Mouse (Mus musculus): Measurements from ENCODE around the gene Ccl9. TPM values are rescaled to one million over a fixed set of nuclear protein-coding genes. Genes with fewer than 3 reads are reported as not detected.

The Ccl9 gene
- 1.1 and 1.3 TPM in 2 replicates for polyA plus RNA-seq (2014; fragmentation: Nextera tagmentation; extraction: Ambion mirVana)

DNA sequence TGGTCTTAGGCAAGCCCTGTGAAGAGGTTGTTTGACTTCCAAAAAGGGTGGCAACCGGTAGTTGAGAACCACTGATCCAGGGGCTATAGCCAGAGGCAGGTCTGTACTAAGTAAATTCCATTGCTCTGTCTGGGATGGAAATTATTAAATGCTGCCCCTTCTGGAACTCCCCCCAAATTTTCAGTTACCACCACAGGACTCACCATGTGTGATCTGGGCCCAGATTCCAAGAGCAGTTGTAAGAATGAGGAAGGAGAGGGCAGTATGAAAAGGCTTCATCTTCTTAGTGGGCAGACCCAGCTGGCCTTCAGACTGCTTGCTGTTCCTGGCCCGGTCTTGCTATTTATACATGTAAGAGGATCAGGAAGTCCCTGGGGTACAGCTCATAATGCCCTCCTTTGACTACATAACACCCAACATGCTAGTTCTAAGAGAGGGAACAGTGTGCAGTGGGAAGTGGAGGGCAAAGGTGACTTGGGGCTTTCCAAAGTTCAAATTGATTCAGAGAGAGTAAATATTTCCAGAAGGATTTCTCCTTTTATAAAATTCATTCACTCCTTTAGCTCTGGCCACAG lies at the start of gene Ccl9:
Gene Ccl9, minus strand, starts transcription at position 451 of the 575 bp plus-strand sequence.
- H3K36me3 ChIP-seq (ENCODE audit: control insufficient read depth, insufficient read depth, low read length) = no peaks in the 10 kb centered on the region
- no peak within 1 kb of the TSS for H3K4me3 ChIP-seq (ENCODE audit: low read depth, low read length)
- ATAC-seq (replicated peaks; ENCODE audit: low FRiP score) (no peak), DNase-seq (ENCODE audit: low spot score) (no peak)
- H3K9ac ChIP-seq (ENCODE audit: low read length) = no peak within 1 kb of the TSS
- H3K4me2 ChIP-seq (ENCODE audit: low read depth, low read length, severe bottlenecking) = no peak within 1 kb of the TSS
- H3K27me3 ChIP-seq (ENCODE audit: control insufficient read depth, insufficient read depth, low read length) = no peaks in the 10 kb centered on the region
- H3K27ac ChIP-seq (ENCODE audit: low read depth, low read length) = no peak within 1 kb of the TSS
- no peaks in the 10 kb centered on the region for H3K9me3 ChIP-seq (ENCODE audit: control insufficient read depth, low read length)
- no peaks in the 10 kb centered on the region for H3K4me1 ChIP-seq (replicated peaks; ENCODE audit: control insufficient read depth, insufficient read depth, low read length)
- WGBS = 49% methylated on average over 2 of the region's 2 CpGs

DNA sequence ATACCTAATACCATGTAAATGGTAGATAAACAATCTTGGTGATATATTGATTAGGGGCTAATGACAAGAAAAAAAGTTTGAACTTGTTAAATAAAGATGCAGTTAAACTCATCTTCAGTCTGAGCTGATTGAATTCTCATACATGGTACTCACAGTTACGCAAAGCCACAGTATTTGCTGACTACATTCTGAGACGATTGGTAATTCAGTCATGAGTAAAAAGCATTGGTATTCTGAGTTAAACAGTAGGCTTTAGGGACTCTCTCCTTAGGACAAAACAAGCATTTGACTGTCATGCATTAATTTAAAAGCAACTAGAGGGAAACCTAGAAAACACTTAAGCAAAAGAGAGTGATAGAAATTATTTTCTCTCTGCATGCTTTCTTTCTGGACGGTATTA lies 45.1 kb upstream of the Ccl9 start:
- Histone ChIP-seq H3K9me3 (ENCODE audit: control insufficient read depth, low read length) (no peaks in the 10 kb centered on the region), H3K4me3 (ENCODE audit: low read depth, low read length) (no peak overlapping the region), H3K27ac (ENCODE audit: low read depth, low read length) (no peak overlapping the region), H3K4me2 (ENCODE audit: low read depth, low read length, severe bottlenecking) (no peak overlapping the region), H3K27me3 (ENCODE audit: control insufficient read depth, insufficient read depth, low read length) (no peaks in the 10 kb centered on the region), H3K36me3 (ENCODE audit: control insufficient read depth, insufficient read depth, low read length) (no peaks in the 10 kb centered on the region), H3K4me1 (replicated peaks; ENCODE audit: control insufficient read depth, insufficient read depth, low read length) (no peaks in the 10 kb centered on the region), H3K9ac (ENCODE audit: low read length) (no peak overlapping the region)
- DNase-seq (ENCODE audit: low spot score) = no peak
- 85% methylated on average over 3 of the region's 3 CpGs for WGBS
- no peak for ATAC-seq (replicated peaks; ENCODE audit: low FRiP score)

DNA sequence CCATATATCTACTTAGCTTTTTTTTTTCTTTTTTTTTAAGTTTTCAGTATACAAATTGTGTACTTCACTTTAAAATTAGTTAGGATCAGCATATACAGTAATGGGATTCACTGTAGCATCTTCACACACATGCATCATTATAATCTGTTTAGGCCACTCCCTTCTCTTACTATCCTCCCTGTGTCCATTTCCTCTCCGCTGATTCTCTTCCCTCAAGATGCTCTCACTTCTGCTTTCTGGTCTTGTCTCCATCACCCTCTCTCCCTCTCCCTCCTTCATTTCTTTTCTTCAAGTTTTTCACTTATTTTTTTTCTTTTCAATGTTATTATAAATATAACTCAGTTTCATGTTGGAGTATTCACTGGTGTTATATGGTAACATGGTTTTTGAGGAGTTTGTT lies 40.6 kb upstream of the Ccl9 start:
- no peak for ATAC-seq (replicated peaks; ENCODE audit: low FRiP score)
- Histone ChIP-seq H3K4me1 (replicated peaks; ENCODE audit: control insufficient read depth, insufficient read depth, low read length) (no peaks in the 10 kb centered on the region), H3K9me3 (ENCODE audit: control insufficient read depth, low read length) (no peaks in the 10 kb centered on the region), H3K27ac (ENCODE audit: low read depth, low read length) (no peak overlapping the region), H3K36me3 (ENCODE audit: control insufficient read depth, insufficient read depth, low read length) (no peaks in the 10 kb centered on the region), H3K4me3 (ENCODE audit: low read depth, low read length) (no peak overlapping the region), H3K9ac (ENCODE audit: low read length) (no peak overlapping the region), H3K27me3 (ENCODE audit: control insufficient read depth, insufficient read depth, low read length) (no peaks in the 10 kb centered on the region), H3K4me2 (ENCODE audit: low read depth, low read length, severe bottlenecking) (no peak overlapping the region)
- DNase-seq (ENCODE audit: low spot score) = no peak
- 96% methylated on average over 1 of the region's 1 CpGs for WGBS

DNA sequence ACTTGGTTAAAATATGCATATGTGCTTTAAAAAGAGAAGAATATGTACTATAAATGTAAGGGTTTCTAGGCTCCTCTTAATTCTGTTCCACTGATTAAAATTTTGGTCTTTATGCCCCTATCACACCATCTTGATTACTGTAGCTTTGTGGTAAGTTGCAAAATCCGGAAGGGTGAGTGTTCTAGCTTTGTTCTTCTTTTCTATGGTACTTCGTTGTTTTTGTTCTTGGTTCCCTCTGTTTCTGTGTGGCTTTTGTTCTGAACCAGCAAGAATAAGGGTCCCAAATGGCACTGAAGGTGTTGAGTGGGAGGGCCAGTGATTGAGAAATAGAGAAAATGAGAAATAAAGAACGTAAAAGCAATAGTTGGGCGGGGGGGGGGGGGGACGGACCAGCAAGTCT lies 39.8 kb upstream of the Ccl9 start:
- no peak overlapping the region for H3K27ac ChIP-seq (ENCODE audit: low read depth, low read length)
- H3K36me3 ChIP-seq (ENCODE audit: control insufficient read depth, insufficient read depth, low read length) = no peaks in the 10 kb centered on the region
- H3K9me3 ChIP-seq (ENCODE audit: control insufficient read depth, low read length) = no peaks in the 10 kb centered on the region
- no peak overlapping the region for H3K4me3 ChIP-seq (ENCODE audit: low read depth, low read length)
- WGBS = 64% methylated on average over 4 of the region's 5 CpGs
- no peak overlapping the region for H3K9ac ChIP-seq (ENCODE audit: low read length)
- H3K4me1 ChIP-seq (replicated peaks; ENCODE audit: control insufficient read depth, insufficient read depth, low read length) = no peaks in the 10 kb centered on the region
- ATAC-seq (replicated peaks; ENCODE audit: low FRiP score) (no peak), DNase-seq (ENCODE audit: low spot score) (no peak)
- no peaks in the 10 kb centered on the region for H3K27me3 ChIP-seq (ENCODE audit: control insufficient read depth, insufficient read depth, low read length)
- no peak overlapping the region for H3K4me2 ChIP-seq (ENCODE audit: low read depth, low read length, severe bottlenecking)

GRCm38 (mm10) chr11:83616586-83616985 lies 38.1 kb upstream of the Ccl9 start:
- H3K27me3 ChIP-seq (ENCODE audit: control insufficient read depth, insufficient read depth, low read length) = no peaks in the 10 kb centered on the region
- no peaks in the 10 kb centered on the region for H3K9me3 ChIP-seq (ENCODE audit: control insufficient read depth, low read length)
- H3K27ac ChIP-seq (ENCODE audit: low read depth, low read length) = no peak overlapping the region
- no peak overlapping the region for H3K9ac ChIP-seq (ENCODE audit: low read length)
- ATAC-seq (replicated peaks; ENCODE audit: low FRiP score) (no peak), DNase-seq (ENCODE audit: low spot score) (no peak)
- no peaks in the 10 kb centered on the region for H3K36me3 ChIP-seq (ENCODE audit: control insufficient read depth, insufficient read depth, low read length)
- WGBS = 94% methylated on average over 1 of the region's 1 CpGs
- no peak overlapping the region for H3K4me3 ChIP-seq (ENCODE audit: low read depth, low read length)
- no peaks in the 10 kb centered on the region for H3K4me1 ChIP-seq (replicated peaks; ENCODE audit: control insufficient read depth, insufficient read depth, low read length)
- H3K4me2 ChIP-seq (ENCODE audit: low read depth, low read length, severe bottlenecking) = no peak overlapping the region

DNA sequence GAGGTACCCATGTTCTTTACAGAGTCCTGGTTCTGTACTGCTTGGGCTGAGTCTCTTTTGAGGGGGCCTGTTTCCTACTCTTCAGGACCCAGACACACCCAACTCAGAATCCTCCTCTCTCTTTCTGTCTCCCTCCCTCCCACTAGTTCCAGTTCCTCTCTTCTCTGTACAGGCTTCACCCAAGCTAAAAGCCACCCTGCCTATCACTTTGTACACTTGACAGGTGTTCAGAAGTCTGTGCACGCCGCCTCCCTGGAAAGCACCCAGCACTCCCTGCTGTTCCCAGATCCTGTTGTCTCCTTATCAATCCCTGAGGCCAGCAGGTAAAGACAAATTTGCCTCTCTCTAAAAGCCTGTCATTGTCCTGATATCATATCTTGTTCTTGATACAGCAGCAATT lies 32.5 kb upstream of the Ccl9 start:
- Histone ChIP-seq H3K4me2 (ENCODE audit: low read depth, low read length, severe bottlenecking) (no peak overlapping the region), H3K4me3 (ENCODE audit: low read depth, low read length) (no peak overlapping the region), H3K9me3 (ENCODE audit: control insufficient read depth, low read length) (no peaks in the 10 kb centered on the region), H3K27me3 (ENCODE audit: control insufficient read depth, insufficient read depth, low read length) (no peaks in the 10 kb centered on the region), H3K27ac (ENCODE audit: low read depth, low read length) (no peak overlapping the region), H3K36me3 (ENCODE audit: control insufficient read depth, insufficient read depth, low read length) (no peaks in the 10 kb centered on the region), H3K9ac (ENCODE audit: low read length) (no peak overlapping the region), H3K4me1 (replicated peaks; ENCODE audit: control insufficient read depth, insufficient read depth, low read length) (no peaks in the 10 kb centered on the region)
- no peak for DNase-seq (ENCODE audit: low spot score)
- 83% methylated on average over 2 of the region's 2 CpGs for WGBS
- no peak for ATAC-seq (replicated peaks; ENCODE audit: low FRiP score)

- DNase-seq (ENCODE audit: low spot score) (no peak), ATAC-seq (replicated peaks; ENCODE audit: low FRiP score) (no peak)
- Histone ChIP-seq H3K9ac (ENCODE audit: low read length) (no peak overlapping the region), H3K27ac (ENCODE audit: low read depth, low read length) (no peak overlapping the region), H3K27me3 (ENCODE audit: control insufficient read depth, insufficient read depth, low read length) (no peaks in the 10 kb centered on the region), H3K4me2 (ENCODE audit: low read depth, low read length, severe bottlenecking) (no peak overlapping the region), H3K36me3 (ENCODE audit: control insufficient read depth, insufficient read depth, low read length) (no peaks in the 10 kb centered on the region), H3K9me3 (ENCODE audit: control insufficient read depth, low read length) (no peaks in the 10 kb centered on the region), H3K4me3 (ENCODE audit: low read depth, low read length) (no peak overlapping the region), H3K4me1 (replicated peaks; ENCODE audit: control insufficient read depth, insufficient read depth, low read length) (no peaks in the 10 kb centered on the region)
- 56% methylated on average over 1 of the region's 1 CpGs for WGBS
These were observed 28.0 kb upstream of the Ccl9 start for GRCm38 (mm10) chr11:83606396-83606795.

- Histone ChIP-seq H3K27ac (ENCODE audit: low read depth, low read length) (no peak overlapping the region), H3K36me3 (ENCODE audit: control insufficient read depth, insufficient read depth, low read length) (no peaks in the 10 kb centered on the region), H3K4me1 (replicated peaks; ENCODE audit: control insufficient read depth, insufficient read depth, low read length) (no peaks in the 10 kb centered on the region), H3K9ac (ENCODE audit: low read length) (no peak overlapping the region), H3K27me3 (ENCODE audit: control insufficient read depth, insufficient read depth, low read length) (no peaks in the 10 kb centered on the region), H3K9me3 (ENCODE audit: control insufficient read depth, low read length) (no peaks in the 10 kb centered on the region), H3K4me2 (ENCODE audit: low read depth, low read length, severe bottlenecking) (no peak overlapping the region), H3K4me3 (ENCODE audit: low read depth, low read length) (no peak overlapping the region)
- ATAC-seq (replicated peaks; ENCODE audit: low FRiP score) (no peak), DNase-seq (ENCODE audit: low spot score) (no peak)
- 95% methylated on average over 3 of the region's 3 CpGs for WGBS
These were observed 27.1 kb upstream of the Ccl9 start for GRCm38 (mm10) chr11:83605535-83605934.

GRCm38 (mm10) chr11:83604698-83605097 lies 26.3 kb upstream of the Ccl9 start:
- H3K27me3 ChIP-seq (ENCODE audit: control insufficient read depth, insufficient read depth, low read length) = no peaks in the 10 kb centered on the region
- H3K4me1 ChIP-seq (replicated peaks; ENCODE audit: control insufficient read depth, insufficient read depth, low read length) = no peaks in the 10 kb centered on the region
- no peak overlapping the region for H3K9ac ChIP-seq (ENCODE audit: low read length)
- H3K4me3 ChIP-seq (ENCODE audit: low read depth, low read length) = no peak overlapping the region
- no peaks in the 10 kb centered on the region for H3K9me3 ChIP-seq (ENCODE audit: control insufficient read depth, low read length)
- DNase-seq (ENCODE audit: low spot score) = no peak
- no peak overlapping the region for H3K4me2 ChIP-seq (ENCODE audit: low read depth, low read length, severe bottlenecking)
- no peak overlapping the region for H3K27ac ChIP-seq (ENCODE audit: low read depth, low read length)
- no peak for ATAC-seq (replicated peaks; ENCODE audit: low FRiP score)
- 86% methylated on average over 4 of the region's 4 CpGs for WGBS
- no peaks in the 10 kb centered on the region for H3K36me3 ChIP-seq (ENCODE audit: control insufficient read depth, insufficient read depth, low read length)
